Mouse (Mus musculus) cerebellum, adult 2 months (tissue): Measurements from ENCODE around the gene Pipox.

Experiments used
- CTCF ChIP-seq: fragments of 200-500 bp; IDR thresholded peaks from 2 replicates; pipeline ENCODE4 v1.5.1; 2011; ENCODE audit warnings: low read depth, mild to moderate bottlenecking, control low read depth, low read length, moderate library complexity, borderline replicate concordance; ENCODE audit not compliant: insufficient read depth
- POLR2A ChIP-seq: fragments of 200-500 bp; IDR thresholded peaks from 2 replicates; pipeline ENCODE4 v1.6.1; 2011; ENCODE audit warnings: low read length, control low read depth, borderline replicate concordance; ENCODE audit not compliant: insufficient read depth

DNA sequence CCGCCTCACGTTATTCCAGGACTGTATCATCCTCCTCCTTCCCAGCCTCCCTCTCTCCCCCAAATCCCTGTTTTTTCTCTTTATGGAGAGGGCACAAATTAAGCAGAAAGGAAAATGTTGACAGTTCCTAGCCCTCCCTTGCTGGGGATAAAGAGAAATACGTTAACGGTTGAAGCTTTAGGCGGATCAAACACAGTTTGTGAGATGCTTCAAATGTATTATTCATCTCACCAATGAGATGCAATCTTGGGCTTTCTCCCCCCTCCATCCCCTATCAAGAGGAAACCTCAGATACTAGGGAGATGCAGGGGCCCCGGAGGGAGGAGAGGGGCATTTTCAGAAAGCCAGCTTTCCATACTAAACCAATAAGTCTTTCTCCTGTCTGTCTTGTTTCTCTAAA lies 15.9 kb upstream of the Pipox start:
- TF ChIP-seq CTCF (no peak), POLR2A (no peak)
